8 mouse cellular contexts compared by ENCODE assay signal in genomic region chr9:14614931-14615880, GRCm38 (mm10). TPM values are rescaled to one million over a fixed set of nuclear protein-coding genes. Genes with fewer than 3 reads are reported as not detected.
DNase-seq lines count a peak whose midpoint lies in the region; ATAC-seq and TF ChIP-seq lines count a peak whose summit lies in the region.

No protein-coding gene starts in this region.

- H3K4me2 ChIP-seq in kidney, embryonic 14.5 days (replicated peaks; ENCODE audit: low read depth, low read length): peak overlapping the region; percentile 84

- H3K27me3 ChIP-seq in spleen, adult 2 months (ENCODE audit: control insufficient read depth, insufficient read depth, low read length): peaks cover 9% of the 10 kb centered on the region; the same call in 1 of the 2 replicates
- no peaks in the 10 kb centered on the region for H3K27me3 ChIP-seq in heart, adult 2 months (ENCODE audit: control insufficient read depth, insufficient read depth, low read length)
- H3K27me3 ChIP-seq in kidney, embryonic 14.5 days (ENCODE audit: control insufficient read depth, insufficient read depth, low read length): no peaks in the 10 kb centered on the region

- no peak for DNase-seq in spleen, adult 2 months (ENCODE audit: low read depth in 1 of 2, low spot score in 2 of 2)
- DNase-seq in spleen, postnatal 36 days (ENCODE audit: low spot score in 2 of 2): no peak
- peak; percentile 47 for DNase-seq in embryo, embryonic 10 days (ENCODE audit: low spot score)
- peak; percentile 53 to 82 for DNase-seq in heart, adult 2 months
- peak; percentile 85 for DNase-seq in lung, postnatal 10 days
- peak; percentile 69 for DNase-seq in testis, postnatal 10 days (ENCODE audit: low spot score)
- no peak for DNase-seq in layer of hippocampus, adult 9-11 months

- H3K79me2 ChIP-seq in heart, adult 2 months (replicated peaks; ENCODE audit: control insufficient read depth, insufficient read depth, low read length): 0 out of 2 replicates have a peak, but pooled peaks cover 1% of the 10 kb centered on the region

- no peak for TF ChIP-seq EP300 in heart, adult 2 months (IDR thresholded peaks at IDR 0.05; ENCODE audit: insufficient read depth, low read depth, low read length)

- no peaks in the 10 kb centered on the region for H3K4me1 ChIP-seq in spleen, adult 2 months (ENCODE audit: control insufficient read depth, insufficient read depth, insufficient read length)
- H3K4me1 ChIP-seq in heart, adult 2 months (ENCODE audit: control insufficient read depth, insufficient read depth, low read length): peaks cover 17% of the 10 kb centered on the region
- peaks cover 17% of the 10 kb centered on the region for H3K4me1 ChIP-seq in kidney, embryonic 14.5 days (ENCODE audit: control insufficient read depth, insufficient read depth, low read length)

- no peak overlapping the region for H3K27ac ChIP-seq in spleen, adult 2 months (ENCODE audit: insufficient read depth, low read length)
- H3K27ac ChIP-seq in heart, adult 2 months: peak overlapping the region; percentile 97
- peak overlapping the region; percentile 90 for H3K27ac ChIP-seq in kidney, embryonic 14.5 days (ENCODE audit: low read depth, low read length)

- peak overlapping the region; percentile 85 for H3K9ac ChIP-seq in heart, adult 2 months (ENCODE audit: low read depth, low read length)
- H3K9ac ChIP-seq in kidney, embryonic 14.5 days (ENCODE audit: low read depth, low read length): peak overlapping the region; percentile 97

- TF ChIP-seq CTCF in spleen, adult 2 months (IDR thresholded peaks at IDR 0.05; ENCODE audit: extremely low read depth, insufficient read depth, insufficient read length, insufficient replicate concordance): no peak
- TF ChIP-seq CTCF in heart, adult 2 months (IDR thresholded peaks at IDR 0.05): no peak

- WGBS in spleen, adult 2 months: 12% methylated on average over 33 of the region's 33 CpGs
- 13% methylated on average over 30 of the region's 33 CpGs for WGBS in heart, adult 2 months
- 10% methylated on average over 32 of the region's 33 CpGs for WGBS in kidney, embryonic 14.5 days

- no peaks in the 10 kb centered on the region for H3K36me3 ChIP-seq in spleen, adult 2 months (ENCODE audit: control insufficient read depth, insufficient read depth, low read length)
- H3K36me3 ChIP-seq in heart, adult 2 months (ENCODE audit: control insufficient read depth, insufficient read depth, low read length): no peaks in the 10 kb centered on the region
- no peaks in the 10 kb centered on the region for H3K36me3 ChIP-seq in kidney, embryonic 14.5 days (ENCODE audit: control insufficient read depth, insufficient read depth, low read length)

- TF ChIP-seq POLR2A in spleen, adult 2 months (IDR thresholded peaks at IDR 0.05; ENCODE audit: low read depth, low read length): no peak
- TF ChIP-seq POLR2A in heart, adult 2 months (IDR thresholded peaks at IDR 0.05; ENCODE audit: insufficient read depth, low read depth, low read length): peak; percentile 39; the same call in 1 of the 2 replicates

- peak overlapping the region; percentile 32; the same call in 1 of the 2 replicates for H3K4me3 ChIP-seq in spleen, adult 2 months (ENCODE audit: extremely low read depth, insufficient read depth, insufficient read length)
- H3K4me3 ChIP-seq in heart, adult 2 months: peak overlapping the region; percentile 90
- peak overlapping the region; percentile 93 for H3K4me3 ChIP-seq in kidney, embryonic 14.5 days (ENCODE audit: low read length)

- intact Hi-C loops in heart, adult 2 months (cut with DNase I): no loop called here

- peak; percentile 90 for ATAC-seq in kidney, embryonic 14.5 days (ENCODE audit: low FRiP score, low TSS enrichment)

- no peaks in the 10 kb centered on the region for H3K9me3 ChIP-seq in kidney, embryonic 14.5 days (ENCODE audit: control insufficient read depth, low read length)

RNA-seq across cellular contexts. Expression of gene Amotl1, which starts 29.6 kb away (rescaled TPM):
- 6.7 and 7.0 TPM in 2 replicates for polyA plus RNA-seq in spleen, adult 2 months (2012; rRNA removed)
- total RNA-seq in heart, adult 2 months (2021): 10 to 100 TPM; 58.3 to 59.5 TPM
- polyA plus RNA-seq in heart, adult 2 months (2012; rRNA removed): 27.4 and 41.1 TPM in 2 replicates
- 19.1 and 32.9 TPM in 2 replicates for polyA plus RNA-seq in kidney, embryonic 14.5 days (2014; fragmentation: Nextera tagmentation; extraction: Ambion mirVana)

Comparison
In these comparisons a context has a peak if more than half of its experiments do, and no peak if none do; other contexts are left out.
1. DNase-seq: peak in embryo, embryonic 10 days (single experiment), heart, adult 2 months (2 of 2), lung, postnatal 10 days (single experiment) and testis, postnatal 10 days (single experiment); none in spleen, adult 2 months (0 of 2), spleen, postnatal 36 days (0 of 2) and layer of hippocampus, adult 9-11 months (single experiment).
2. H3K4me3 ChIP-seq: peak in every context shown above with its lines; median percentile 93 in kidney, embryonic 14.5 days; 90 in heart, adult 2 months; 32 in spleen, adult 2 months.